Mouse (Mus musculus): ENCODE results near the gene Smim26. TPM values are rescaled to one million over a fixed set of nuclear protein-coding genes. Genes with fewer than 3 reads are reported as not detected.

Gene Smim26
- polyA plus RNA-seq, 1 experiment: 2.4 TPM

- TF ChIP-seq GATA1 (IDR thresholded peaks at IDR 0.05; ENCODE audit: low read length): no peak
Observed at GRCm38 (mm10) chr2:144621491-144621890, 27.6 kb downstream of the Smim26 start.

GRCm38 (mm10) chr2:144633551-144633950 lies 39.7 kb downstream of the Smim26 start:
- TF ChIP-seq GATA1 (IDR thresholded peaks at IDR 0.05; ENCODE audit: low read length): no peak

- TF ChIP-seq GATA1 (IDR thresholded peaks at IDR 0.05; ENCODE audit: low read length): no peak
Observed at GRCm38 (mm10) chr2:144634231-144634630, 40.4 kb downstream of the Smim26 start.

- TF ChIP-seq GATA1 (IDR thresholded peaks at IDR 0.05; ENCODE audit: low read length): no peak
Observed at GRCm38 (mm10) chr2:144634729-144635128, 40.9 kb downstream of the Smim26 start.

GRCm38 (mm10) chr2:144635644-144636320 lies 41.9 kb downstream of the Smim26 start:
- TF ChIP-seq GATA1 (IDR thresholded peaks at IDR 0.05; ENCODE audit: low read length): no peak

- no peak for TF ChIP-seq GATA1 (IDR thresholded peaks at IDR 0.05; ENCODE audit: low read length)
Observed at GRCm38 (mm10) chr2:144637204-144637603, 43.4 kb downstream of the Smim26 start.

GRCm38 (mm10) chr2:144637671-144638395 lies 44.0 kb downstream of the Smim26 start:
- TF ChIP-seq GATA1 (IDR thresholded peaks at IDR 0.05; ENCODE audit: low read length): no peak

GRCm38 (mm10) chr2:144638719-144639118 lies 44.9 kb downstream of the Smim26 start:
- no peak for TF ChIP-seq GATA1 (IDR thresholded peaks at IDR 0.05; ENCODE audit: low read length)

GRCm38 (mm10) chr2:144640101-144640500 lies 46.2 kb downstream of the Smim26 start:
- no peak for TF ChIP-seq GATA1 (IDR thresholded peaks at IDR 0.05; ENCODE audit: low read length)

GRCm38 (mm10) chr2:144641991-144642390 lies 48.1 kb downstream of the Smim26 start:
- no peak for TF ChIP-seq GATA1 (IDR thresholded peaks at IDR 0.05; ENCODE audit: low read length)

Other genes starting within 250 kb of the Smim26 start
- 14.7 and 22.7 TPM in 2 replicates for gene Kat14, start 225.1 kb upstream of the Smim26 start, polyA plus RNA-seq (2012)
- gene Pet117, start 225.1 kb upstream of the Smim26 start, polyA plus RNA-seq (2012): 27.9 TPM in 1 of 2 replicates, not detected in the other
- gene Dzank1, start 66.6 kb upstream of the Smim26 start, polyA plus RNA-seq (2012): not detected in 2 replicates
- 16.7 and 18.9 TPM in 2 replicates for gene Polr3f, start 66.3 kb upstream of the Smim26 start, polyA plus RNA-seq (2012)
- 1.2 and 1.4 TPM in 2 replicates for gene Rbbp9, start 43.2 kb upstream of the Smim26 start, polyA plus RNA-seq (2012)
- 7.5 and 9.2 TPM in 2 replicates for gene Sec23b, start 37.8 kb upstream of the Smim26 start, polyA plus RNA-seq (2012)
- 15.0 and 24.3 TPM in 2 replicates for gene Dtd1, start 5.8 kb downstream of the Smim26 start, polyA plus RNA-seq (2012)
- gene Scp2d1, start 229.6 kb downstream of the Smim26 start, polyA plus RNA-seq (2012): not detected in 2 replicates

Data from G1E-ER4 (cell line).